Mouse (Mus musculus): ENCODE results near the gene Fstl3. TPM values are rescaled to one million over a fixed set of nuclear protein-coding genes. Genes with fewer than 3 reads are reported as not detected.

The Fstl3 gene
- total RNA-seq, 2 experiments from 2014 or later: 2.5 to 2.7 TPM

- DNase-seq (ENCODE audit: low spot score in 2 of 2): no peak
- no peak for TF ChIP-seq CTCF (conservative IDR thresholded peaks at IDR 0.05)
- Histone ChIP-seq H3K4me3 (no peak overlapping the region), H3K27ac (no peak overlapping the region)
Measured at GRCm38 (mm10) chr10:79781956-79782355, 4.9 kb downstream of the Fstl3 start.

DNA sequence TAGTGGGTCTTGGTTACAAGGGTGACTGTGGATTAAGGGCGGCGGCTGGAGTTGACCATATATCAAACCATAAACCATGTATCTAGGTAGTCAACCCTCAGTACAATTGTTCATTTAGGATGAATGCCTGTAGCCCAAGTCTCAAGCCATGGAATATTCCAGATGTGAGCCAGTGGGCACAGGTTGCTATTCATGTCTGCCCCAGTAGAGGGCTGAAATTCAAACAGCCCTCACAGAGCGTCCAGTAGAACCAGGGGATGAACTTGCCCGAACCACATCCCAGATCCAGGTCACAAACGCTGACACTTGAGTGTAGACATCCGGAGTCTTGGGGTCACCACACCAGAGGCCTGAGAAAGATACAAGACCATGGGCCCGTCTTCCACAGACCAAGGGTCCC is 6.0 kb downstream of the Fstl3 start:
- Histone ChIP-seq H3K4me3 (no peak overlapping the region), H3K27ac (no peak overlapping the region)
- no peak for DNase-seq (ENCODE audit: low spot score in 2 of 2)
- peak; percentile 61 for TF ChIP-seq CTCF (conservative IDR thresholded peaks at IDR 0.05)

DNA sequence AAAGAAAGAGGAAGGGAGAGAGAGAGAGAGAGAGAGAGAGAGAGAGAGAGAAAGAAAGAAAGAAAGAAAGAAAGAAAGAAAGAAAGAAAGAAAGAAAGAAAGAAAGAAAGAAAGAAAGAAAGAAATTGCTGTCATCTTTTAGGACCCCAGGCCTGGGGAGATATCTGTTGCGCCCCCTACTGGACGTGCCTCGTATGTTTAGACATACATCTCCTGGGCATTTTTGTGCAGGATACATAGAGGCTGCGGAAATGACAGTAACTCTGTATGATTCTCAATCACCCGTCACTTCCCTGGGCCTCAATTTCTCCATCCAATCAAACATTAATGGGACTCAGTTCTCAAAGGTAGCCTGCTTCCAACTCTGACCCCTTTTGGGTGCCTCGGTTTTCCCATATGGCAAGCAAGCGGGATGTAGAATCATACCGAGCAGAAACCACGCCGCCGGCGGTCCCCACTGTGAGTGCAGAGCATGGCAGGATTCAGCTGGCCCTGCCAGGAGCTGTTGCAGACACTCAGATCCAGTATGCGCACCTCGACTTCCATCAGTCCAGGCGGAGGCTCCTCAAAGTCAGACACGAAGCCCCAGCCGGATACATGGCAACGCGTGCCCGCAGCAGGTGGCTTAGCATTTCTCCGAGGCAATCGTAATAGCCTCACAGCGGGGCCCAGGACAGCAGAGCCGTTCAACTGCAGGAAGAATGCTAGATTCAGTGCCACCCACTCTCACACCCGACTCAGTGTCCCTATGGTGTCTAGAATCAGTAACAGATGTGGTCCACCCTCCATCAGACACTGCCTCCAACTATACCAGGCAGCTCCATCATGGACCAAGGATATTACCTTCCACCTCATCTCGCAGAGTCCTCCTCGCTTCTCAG is 7.1 kb downstream of the Fstl3 start:
- H3K27ac ChIP-seq: no peak overlapping the region; the same call in 1 of the 2 replicates
- H3K4me3 ChIP-seq: no peak overlapping the region
- no peak for DNase-seq (ENCODE audit: low spot score in 2 of 2)
- TF ChIP-seq CTCF (conservative IDR thresholded peaks at IDR 0.05): peak; percentile 75

DNA sequence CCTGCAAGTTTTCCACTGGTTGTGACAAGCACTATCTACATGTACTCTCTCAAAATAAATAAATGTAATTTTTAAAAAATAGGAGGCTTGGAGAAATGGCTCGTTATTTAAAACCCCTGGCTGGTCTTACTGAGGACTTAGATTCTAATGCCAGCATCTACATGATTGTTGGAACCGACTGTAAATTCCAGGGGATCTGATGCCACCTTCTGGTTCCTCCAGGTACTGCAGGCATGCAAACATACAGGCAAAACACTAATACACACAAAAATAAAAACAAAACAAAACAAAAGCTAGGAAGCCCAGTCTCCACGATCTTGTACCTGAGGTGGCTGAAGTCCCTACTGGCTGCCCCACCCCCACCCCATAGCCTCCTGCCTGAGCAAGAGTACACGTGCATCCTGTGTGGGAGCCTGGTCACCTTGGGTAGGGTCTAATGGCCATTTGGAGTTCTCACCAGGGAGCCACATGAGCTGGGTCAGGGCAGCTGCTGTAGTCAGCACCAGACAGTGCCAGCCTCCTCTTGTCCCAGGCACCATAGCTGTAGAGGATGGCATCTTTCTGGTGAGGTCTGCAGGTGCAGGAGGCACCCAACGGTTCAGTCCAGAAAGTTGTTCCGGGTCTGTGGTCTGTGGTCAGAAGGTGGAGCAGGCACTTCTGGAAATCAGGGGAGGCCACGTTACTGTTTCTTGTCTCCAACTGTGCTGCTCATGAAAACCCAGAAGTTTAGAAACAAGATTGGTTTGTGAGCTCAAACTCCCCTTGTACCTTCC is 11.5 kb downstream of the Fstl3 start:
- Histone ChIP-seq H3K4me3 (no peak overlapping the region), H3K27ac (no peak overlapping the region)
- TF ChIP-seq CTCF (conservative IDR thresholded peaks at IDR 0.05): peak; percentile 99
- DNase-seq (ENCODE audit: low spot score in 2 of 2): peak in 1 of 2 experiments; percentile 83

DNA sequence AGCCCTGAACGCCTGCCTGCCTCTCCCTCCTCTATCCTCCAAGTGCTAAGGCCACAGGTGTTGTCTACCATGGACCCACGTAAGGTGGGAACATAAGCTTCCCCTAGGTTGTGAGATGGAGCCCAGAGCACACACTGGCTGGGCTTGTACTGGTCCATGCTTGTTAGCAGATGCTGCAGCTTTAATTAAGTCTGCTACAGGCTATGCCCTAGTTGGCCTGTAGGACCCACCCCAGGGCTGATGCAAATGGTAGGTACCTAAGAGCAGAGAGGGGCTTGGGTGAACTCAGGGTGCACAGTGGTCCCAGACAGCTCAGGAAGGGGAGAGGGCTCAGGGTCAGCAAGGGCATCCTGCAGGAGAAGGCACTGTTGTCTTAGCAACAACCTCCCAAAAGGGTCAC is 12.5 kb downstream of the Fstl3 start:
- TF ChIP-seq CTCF (conservative IDR thresholded peaks at IDR 0.05): no peak
- Histone ChIP-seq H3K27ac (no peak overlapping the region), H3K4me3 (no peak overlapping the region)
- no peak for DNase-seq (ENCODE audit: low spot score in 2 of 2)

DNA sequence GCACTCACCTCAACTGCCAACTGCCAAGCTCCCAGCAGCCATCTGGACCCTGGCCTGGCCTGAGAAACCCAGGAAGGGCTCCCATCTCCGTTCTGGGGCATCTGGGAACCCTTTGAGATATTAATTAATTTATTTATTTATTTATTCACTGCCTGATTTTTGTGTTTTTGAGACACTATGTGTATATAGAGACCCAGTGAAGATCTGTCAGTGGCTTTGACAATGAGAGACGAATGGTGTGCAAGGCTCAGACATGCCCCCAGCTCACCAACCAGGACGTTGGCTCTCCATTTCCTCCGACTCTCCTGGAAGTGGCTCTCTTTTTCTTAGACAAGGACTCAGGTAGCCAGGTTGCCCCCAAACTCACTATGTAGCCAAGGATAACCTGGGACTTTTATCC is 13.8 kb downstream of the Fstl3 start, which contains the start of gene Prss57:
Prss57 (minus strand) TSS at position 101 of the 400 bp plus-strand sequence.
- H3K4me3 ChIP-seq: no peak within 1 kb of the TSS
- no peak for TF ChIP-seq CTCF (conservative IDR thresholded peaks at IDR 0.05)
- no peak within 1 kb of the TSS for H3K27ac ChIP-seq
- DNase-seq (ENCODE audit: low spot score in 2 of 2): no peak

DNA sequence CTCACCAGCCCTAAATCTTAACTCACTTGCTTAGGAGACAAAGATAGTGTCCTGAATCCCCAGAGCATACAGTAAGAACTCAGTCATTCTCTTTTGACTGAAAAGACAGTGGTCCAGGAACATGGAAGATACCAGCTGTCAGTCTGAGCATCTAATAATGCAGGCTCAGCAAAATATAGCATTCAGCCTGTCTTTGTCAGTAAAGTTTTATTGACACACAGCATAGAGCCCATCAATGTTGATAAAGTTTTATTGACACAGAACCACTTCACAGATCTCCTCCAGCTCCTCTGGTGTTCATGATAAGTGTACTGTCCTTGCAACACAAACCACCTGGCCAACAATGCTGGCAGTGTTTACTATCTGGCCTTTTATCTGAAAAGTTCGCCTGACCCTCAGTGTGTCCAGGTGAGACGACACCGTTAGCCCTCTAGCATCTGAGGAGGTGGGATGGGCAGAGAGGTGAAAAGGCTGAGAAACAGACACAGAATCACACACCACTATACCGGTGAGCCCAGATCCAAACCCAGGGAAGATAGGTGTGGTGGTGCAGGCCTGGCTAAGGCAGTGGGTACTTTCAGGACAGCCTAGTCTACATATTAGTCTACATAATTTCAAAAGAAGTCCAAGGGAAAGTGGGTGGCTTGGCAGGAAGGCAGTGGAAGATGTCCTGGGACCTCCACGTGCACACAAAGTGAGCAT is 15.4 kb downstream of the Fstl3 start:
- TF ChIP-seq CTCF (conservative IDR thresholded peaks at IDR 0.05): no peak
- peak overlapping the region; percentile 66; the same call in 1 of the 2 replicates for H3K4me3 ChIP-seq
- no peak for DNase-seq (ENCODE audit: low spot score in 2 of 2)
- H3K27ac ChIP-seq: peak overlapping the region; percentile 99

DNA sequence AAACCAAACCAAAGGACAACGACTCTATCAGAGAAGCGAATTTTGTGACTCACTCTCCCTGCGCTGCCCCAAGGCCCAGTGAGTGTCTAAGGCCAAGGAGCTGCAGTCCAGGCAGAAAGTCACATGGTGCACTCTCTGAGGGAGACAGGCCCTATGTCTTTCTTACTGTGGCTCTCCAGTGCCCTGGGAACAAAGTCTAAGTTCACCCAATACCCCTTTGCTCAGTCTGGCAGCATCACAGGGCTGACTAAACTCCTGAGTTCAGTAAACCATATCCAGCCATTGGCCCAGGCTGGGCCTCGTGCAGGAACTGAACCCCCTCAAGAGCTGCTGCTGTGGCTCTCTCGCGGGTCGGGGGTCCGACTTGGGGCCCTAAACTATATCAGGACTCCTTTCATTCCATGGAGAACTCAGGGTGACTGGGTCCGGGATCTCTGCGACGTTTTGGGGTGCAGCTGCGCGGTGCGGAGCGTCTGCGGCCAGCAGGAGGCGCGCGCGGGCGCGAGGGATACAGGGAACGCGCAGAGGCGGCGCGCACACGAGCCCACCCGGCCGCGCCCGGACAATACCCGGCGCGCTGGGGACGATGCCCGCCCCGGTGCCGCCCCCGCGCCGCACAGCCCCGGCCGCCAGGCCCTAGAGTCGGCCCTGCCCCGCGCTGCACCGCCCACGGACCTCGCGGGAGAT is 16.1 kb downstream of the Fstl3 start, which contains the start of gene Palm:
Palm (plus strand) TSS at position 522 of the 687 bp plus-strand sequence.
- Histone ChIP-seq H3K4me3 (peak within 1 kb of the TSS; percentile 66), H3K27ac (peak within 1 kb of the TSS; percentile 99)
- DNase-seq (ENCODE audit: low spot score in 2 of 2): peak; percentile 71 to 88
- TF ChIP-seq CTCF (conservative IDR thresholded peaks at IDR 0.05): peak; percentile 91

- H3K27ac ChIP-seq: peak overlapping the region; percentile 99
- H3K4me3 ChIP-seq: peak overlapping the region; percentile 66
- TF ChIP-seq CTCF (conservative IDR thresholded peaks at IDR 0.05): no peak
- peak; percentile 78 for DNase-seq (ENCODE audit: low spot score in 2 of 2)
Measured at GRCm38 (mm10) chr10:79793738-79794490, 16.8 kb downstream of the Fstl3 start.

DNA sequence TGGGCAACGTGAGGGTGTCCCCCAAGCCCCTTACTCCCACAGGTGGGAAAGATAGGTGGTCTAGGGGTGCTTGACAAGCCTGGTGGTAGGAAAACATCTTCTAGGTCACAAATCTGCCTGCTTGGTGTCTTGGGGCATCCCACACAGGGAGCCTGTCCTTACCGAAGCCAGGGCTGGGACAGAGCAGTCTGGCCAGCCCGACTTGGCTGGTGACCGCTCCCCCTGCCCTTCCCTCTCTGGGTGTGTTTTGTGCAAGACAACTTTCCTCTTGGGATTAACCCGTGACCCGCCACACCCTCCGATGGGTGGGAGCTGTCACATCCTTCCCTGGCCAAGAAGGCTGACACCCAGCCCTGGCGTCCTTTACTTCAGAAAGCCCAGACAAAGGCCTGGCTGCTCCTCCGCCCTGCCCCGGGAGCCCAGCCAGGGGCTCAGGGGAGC is 17.4 kb downstream of the Fstl3 start:
- no peak for TF ChIP-seq CTCF (conservative IDR thresholded peaks at IDR 0.05)
- Histone ChIP-seq H3K27ac (peak overlapping the region; percentile 99), H3K4me3 (peak overlapping the region; percentile 66)
- DNase-seq (ENCODE audit: low spot score in 2 of 2): no peak

DNA sequence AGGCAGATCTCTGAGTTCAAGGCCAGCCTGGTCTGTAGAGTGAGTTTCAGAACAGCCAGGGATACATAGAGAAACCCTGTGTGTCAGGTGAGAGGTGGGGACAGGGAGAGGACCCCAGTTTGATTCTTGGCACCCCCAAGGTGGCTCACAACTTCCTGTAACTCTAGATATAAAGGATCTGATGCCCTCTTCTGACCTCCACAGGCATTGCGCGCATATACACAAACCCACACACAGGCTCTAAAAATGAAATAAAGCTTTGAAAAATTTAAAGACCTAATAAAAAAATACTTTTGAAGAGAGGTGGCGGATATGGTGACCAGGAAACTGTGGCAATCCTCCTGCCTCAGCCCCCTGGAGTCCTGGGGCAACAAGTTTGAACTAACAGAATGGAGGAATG is 18.8 kb downstream of the Fstl3 start:
- peak; percentile 65 for TF ChIP-seq CTCF (conservative IDR thresholded peaks at IDR 0.05)
- DNase-seq (ENCODE audit: low spot score in 2 of 2): no peak
- Histone ChIP-seq H3K4me3 (no peak overlapping the region), H3K27ac (no peak overlapping the region; the same call in 1 of the 2 replicates)
